Mouse (Mus musculus): ENCODE results near the gene Cfb.

GRCm38 (mm10) chr17:34893072-34893824 lies 30.9 kb upstream of the Cfb start:
- no peak for TF ChIP-seq POLR2A (IDR thresholded peaks at IDR 0.05; ENCODE audit: borderline replicate concordance, extremely low read depth, low read depth, low read length)
- TF ChIP-seq CTCF (IDR thresholded peaks at IDR 0.05; ENCODE audit: insufficient read depth, low read length): no peak

Data from lung, adult 2 months (tissue).